Mouse (Mus musculus) stomach, postnatal 0 days (tissue): ENCODE data around the gene Srd5a1. TPM values are rescaled to one million over a fixed set of nuclear protein-coding genes. Genes with fewer than 3 reads are reported as not detected.

Source experiments
- ATAC-seq: fragments of 200-750 bp; cut with Nextera tagmentation; 2 replicates; pipeline ENCODE4 v1.8.0; 2017; ENCODE audit not compliant: low FRiP score, low TSS enrichment
- DNase-seq: peaks from one replicate; pipeline ENCODE4 v3.0.0-alpha.2; 2016; ENCODE audit warnings: low spot score
- H3K27ac ChIP-seq: fragments of 300-500 bp; sonication (generic); replicated peaks from 2 replicates; pipeline ENCODE4 v1.5.1; 2014; ENCODE audit warnings: mild to moderate bottlenecking, control low read depth
- H3K27me3 ChIP-seq: fragments of 300-500 bp; sonication (generic); 2 replicates; pipeline ENCODE4 v1.6.1; 2014; ENCODE audit warnings: low read length; ENCODE audit not compliant: control insufficient read depth, insufficient read depth
- H3K36me3 ChIP-seq: fragments of 300-500 bp; sonication (generic); 2 replicates; pipeline ENCODE4 v1.6.1; 2014; ENCODE audit warnings: low read length, mixed read lengths; ENCODE audit not compliant: control insufficient read depth, insufficient read depth
- H3K4me1 ChIP-seq: fragments of 300-500 bp; sonication (generic); replicated peaks from 2 replicates; pipeline ENCODE4 v1.6.1; 2014; ENCODE audit warnings: antibody characterized with exemption; ENCODE audit not compliant: control insufficient read depth, insufficient read depth
- H3K4me2 ChIP-seq: fragments of 300-500 bp; sonication (generic); replicated peaks from 2 replicates; pipeline ENCODE4 v1.6.1; 2014; ENCODE audit warnings: low read depth, mild to moderate bottlenecking, control low read depth, moderate library complexity
- H3K4me3 ChIP-seq: fragments of 300-500 bp; sonication (generic); 2 replicates; pipeline ENCODE4 v1.5.1; 2014; ENCODE audit warnings: low read depth, low read length, control low read depth
- H3K9ac ChIP-seq: fragments of 300-500 bp; sonication (generic); 2 replicates; pipeline ENCODE4 v1.6.1; 2014; ENCODE audit warnings: mild to moderate bottlenecking, low read length, control low read depth, mixed read lengths
- H3K9me3 ChIP-seq: fragments of 300-500 bp; sonication (generic); 2 replicates; pipeline ENCODE4 v1.6.1; 2016; ENCODE audit warnings: low read length; ENCODE audit not compliant: control insufficient read depth
- CTCF ChIP-seq: IDR thresholded peaks from 2 replicates; pipeline ENCODE4 v1.5.1; 2016; ENCODE audit warnings: antibody characterized with exemption, low read depth, mild to moderate bottlenecking, moderate library complexity
- EP300 ChIP-seq: optimal IDR thresholded peaks from 2 replicates; pipeline ENCODE3; 2016; ENCODE audit warnings: antibody characterized with exemption
- WGBS: fragments of 180-500 bp; shearing (Covaris S2); extraction: QIAGEN DNeasy Blood & Tissue Kit; methylation state at CpG from one replicate; pipeline ENCODE4 v1.1.7; 2014; 5-methylcytosine and 5-hydroxymethylcytosine counted together
- polyA plus RNA-seq: library from polyadenylated mRNA; unstranded; fragments of >200 nt; fragmentation: Nextera tagmentation; extraction: Ambion mirVana; gene quantifications from 2 replicates; pipeline ENCODE4 v1.2.1, GENCODE M21; 2015

Srd5a1 gene
- polyA plus RNA-seq = 27.8 and 29.4 TPM in 2 replicates

DNA sequence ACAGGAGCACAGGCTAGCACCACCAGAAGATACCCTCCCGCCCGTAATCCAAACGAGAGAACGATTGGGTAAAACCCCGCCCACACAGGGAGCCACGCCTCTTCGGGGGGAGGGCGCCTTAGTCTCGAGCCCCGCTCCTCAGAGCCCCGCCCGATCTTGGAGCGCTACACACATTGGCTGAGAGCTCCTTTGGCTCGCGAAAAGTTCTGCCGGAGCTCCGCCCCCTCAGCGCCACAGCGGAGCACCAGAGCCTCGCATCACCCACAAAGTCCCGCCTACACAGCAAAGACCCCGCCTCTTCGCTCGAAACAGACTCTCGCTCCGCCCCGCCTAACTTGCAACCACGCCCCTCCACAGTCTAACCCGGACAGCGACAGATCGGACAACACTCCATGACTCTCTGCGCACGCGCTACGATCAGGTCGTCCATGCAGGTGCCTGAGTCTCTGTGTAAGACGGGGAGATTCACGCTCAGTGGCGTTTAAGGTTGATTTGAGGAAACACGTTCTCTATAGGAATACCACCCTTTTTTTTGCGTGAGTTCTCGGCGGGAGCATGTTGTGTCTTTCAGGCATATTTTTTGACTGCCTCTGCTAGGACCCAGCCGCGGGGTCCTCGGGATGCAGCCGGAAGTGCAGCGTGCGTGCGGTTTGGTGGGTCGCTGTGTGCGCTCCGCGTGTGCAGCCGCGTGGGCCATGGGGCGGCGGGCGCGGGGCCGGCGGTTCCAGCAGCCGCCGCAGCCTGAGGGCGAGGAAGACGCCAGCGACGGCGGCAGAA is at the start of gene Srd5a1:
Gene Srd5a1 (minus strand): TSS at position 45 of the 777 bp plus-strand sequence.
- H3K27ac ChIP-seq = peak within 1 kb of the TSS; percentile 61; the same call in 1 of the 2 replicates
- H3K4me1 ChIP-seq = 0 out of 2 replicates have a peak, but pooled peaks cover 2% of the 10 kb centered on the region
- ATAC-seq (peak; percentile 100), DNase-seq (peak; percentile 100)
- peak within 1 kb of the TSS; percentile 71 for H3K4me2 ChIP-seq
- H3K9me3 ChIP-seq = no peaks in the 10 kb centered on the region
- H3K27me3 ChIP-seq = no peaks in the 10 kb centered on the region
- peak within 1 kb of the TSS; percentile 88 for H3K9ac ChIP-seq
- TF ChIP-seq CTCF = 0 out of 2 replicates have a peak, but pooled peaks have one; percentile 1
- peak; percentile 92 for TF ChIP-seq EP300
- H3K4me3 ChIP-seq = peak within 1 kb of the TSS; percentile 97
- H3K36me3 ChIP-seq = peaks cover 4% of the 10 kb centered on the region; the same call in 1 of the 2 replicates
- under 1% methylated on average over 69 of the region's 69 CpGs for WGBS

DNA sequence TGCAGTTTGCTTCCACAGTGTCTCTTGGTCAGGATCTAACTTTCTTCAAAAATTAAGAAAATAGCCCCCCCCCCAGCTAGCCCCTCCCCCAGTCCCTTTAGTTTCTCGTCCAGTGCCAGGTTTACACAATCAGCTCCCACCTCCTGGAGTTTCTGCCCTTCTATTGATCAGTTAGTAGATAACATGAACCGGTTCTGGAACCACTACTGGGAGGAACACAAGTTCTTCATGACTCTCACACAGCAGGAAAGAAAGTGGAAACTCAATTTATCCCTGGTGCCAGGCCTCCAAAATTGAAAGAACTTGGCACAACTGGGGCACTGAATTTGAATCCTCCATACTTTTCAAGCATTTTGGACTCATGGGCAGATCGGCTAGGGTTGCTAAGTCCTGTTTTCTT is 43.3 kb upstream of the Srd5a1 start:
- H3K4me1 ChIP-seq = no peaks in the 10 kb centered on the region
- no peak overlapping the region for H3K9ac ChIP-seq
- no peaks in the 10 kb centered on the region for H3K9me3 ChIP-seq
- ATAC-seq = no peak
- DNase-seq = no peak
- H3K4me3 ChIP-seq = no peak overlapping the region
- no peaks in the 10 kb centered on the region for H3K36me3 ChIP-seq
- no peaks in the 10 kb centered on the region for H3K27me3 ChIP-seq
- no peak overlapping the region for H3K4me2 ChIP-seq
- WGBS = 48% methylated on average over 3 of the region's 3 CpGs
- H3K27ac ChIP-seq = no peak overlapping the region
- no peak for TF ChIP-seq EP300

DNA sequence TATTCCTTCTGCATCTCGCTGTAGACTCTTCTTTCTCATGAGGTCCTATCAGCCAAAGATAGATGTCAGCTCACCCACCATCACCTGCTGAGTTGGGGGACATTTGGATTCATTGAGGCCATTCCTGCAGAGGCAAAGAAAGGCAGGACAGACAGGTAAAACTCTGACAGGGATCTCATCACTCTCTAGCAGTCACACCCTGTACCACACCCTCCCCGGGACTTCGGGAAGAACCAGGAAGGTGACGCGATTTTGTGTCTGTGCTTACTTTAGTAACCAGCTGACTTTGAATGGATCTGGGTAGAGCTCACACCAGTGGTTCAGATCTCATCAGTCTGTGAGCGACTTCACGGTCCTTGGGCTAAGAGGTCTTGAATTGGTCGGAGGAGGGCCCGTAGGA is 35.2 kb upstream of the Srd5a1 start:
- H3K4me1 ChIP-seq = no peaks in the 10 kb centered on the region
- no peaks in the 10 kb centered on the region for H3K9me3 ChIP-seq
- no peaks in the 10 kb centered on the region for H3K27me3 ChIP-seq
- no peaks in the 10 kb centered on the region for H3K36me3 ChIP-seq
- no peak overlapping the region for H3K9ac ChIP-seq
- no peak overlapping the region for H3K4me3 ChIP-seq
- no peak for TF ChIP-seq EP300
- no peak for TF ChIP-seq CTCF
- WGBS = 66% methylated on average over 9 of the region's 9 CpGs
- ATAC-seq (no peak), DNase-seq (no peak)
- H3K4me2 ChIP-seq = no peak overlapping the region
- H3K27ac ChIP-seq = no peak overlapping the region

DNA sequence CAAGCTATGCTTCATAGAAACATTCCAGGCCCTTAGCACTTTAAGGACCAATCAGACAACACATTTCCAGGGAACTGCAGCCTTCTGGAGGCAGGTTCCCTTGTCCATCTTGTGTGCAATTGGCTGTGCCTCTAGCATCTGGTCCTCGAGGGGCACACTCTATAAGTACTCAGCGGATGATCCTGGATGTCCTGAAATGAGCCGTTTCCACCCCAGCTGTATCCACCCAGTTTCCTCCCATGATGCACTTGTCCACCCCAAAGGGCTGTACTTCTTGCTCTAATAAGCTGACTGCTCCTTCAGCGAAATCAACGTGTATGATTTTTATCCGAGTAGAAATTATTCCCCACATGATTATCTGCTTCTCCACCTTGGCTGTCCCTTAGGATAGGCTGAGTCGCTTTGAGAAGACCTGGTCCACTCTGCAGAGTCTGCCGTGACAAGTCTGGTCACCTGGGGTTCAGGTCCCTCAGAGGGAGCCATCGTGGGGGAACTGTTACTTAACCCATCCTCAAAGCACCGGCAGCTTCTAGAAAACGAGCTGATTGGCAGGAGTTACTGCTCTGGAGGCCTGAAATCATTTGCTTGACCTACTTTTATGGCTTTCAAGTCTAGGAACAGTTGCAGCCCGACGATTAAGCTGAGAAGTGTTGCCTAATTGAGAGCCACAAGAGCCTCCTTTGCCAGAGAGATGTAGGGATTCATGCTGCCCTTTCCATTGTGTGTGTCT is 34.6 kb upstream of the Srd5a1 start:
- no peaks in the 10 kb centered on the region for H3K9me3 ChIP-seq
- no peaks in the 10 kb centered on the region for H3K36me3 ChIP-seq
- DNase-seq = no peak
- no peaks in the 10 kb centered on the region for H3K27me3 ChIP-seq
- 73% methylated on average over 13 of the region's 13 CpGs for WGBS
- no peak overlapping the region for H3K4me3 ChIP-seq
- TF ChIP-seq CTCF = no peak
- H3K4me1 ChIP-seq = no peaks in the 10 kb centered on the region
- no peak overlapping the region for H3K4me2 ChIP-seq
- H3K27ac ChIP-seq = no peak overlapping the region
- ATAC-seq = no peak
- no peak overlapping the region for H3K9ac ChIP-seq

DNA sequence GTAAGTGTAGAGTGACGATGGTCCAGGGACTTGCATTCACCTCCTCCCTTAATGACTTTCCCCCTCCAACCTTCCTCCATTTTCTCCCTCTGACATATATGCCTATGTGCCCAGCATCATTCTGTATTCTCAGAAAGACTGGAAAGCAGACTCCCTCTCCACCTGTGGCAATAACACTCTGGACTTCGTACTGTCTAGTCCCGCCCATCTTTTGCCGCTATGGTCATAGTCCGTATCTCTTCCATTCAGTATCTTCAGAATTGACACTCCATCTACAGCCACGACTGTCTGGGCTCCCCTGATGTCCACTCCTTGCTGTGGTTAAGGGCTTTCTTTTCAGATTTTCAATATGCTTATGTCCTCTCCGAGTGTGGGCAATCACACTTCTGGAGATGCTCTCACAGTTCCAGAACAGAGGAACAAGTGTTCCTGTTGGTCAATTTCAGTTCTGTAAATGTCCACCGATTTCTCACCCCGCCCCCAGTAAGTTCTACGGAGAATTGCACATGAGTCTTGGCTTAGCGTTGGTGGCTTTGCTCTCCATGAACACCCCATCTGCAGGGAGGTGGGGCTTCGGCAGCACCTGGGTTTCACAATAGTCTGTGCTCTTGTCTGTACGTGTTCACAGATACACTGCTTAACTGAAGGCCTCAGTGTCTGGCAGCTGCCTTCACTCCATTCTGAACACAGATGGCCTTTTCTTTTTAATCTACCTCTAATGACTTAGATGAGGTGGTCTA is 33.4 kb upstream of the Srd5a1 start:
- Histone ChIP-seq H3K9me3 (no peaks in the 10 kb centered on the region), H3K27ac (no peak overlapping the region), H3K27me3 (no peaks in the 10 kb centered on the region), H3K4me3 (no peak overlapping the region), H3K4me2 (no peak overlapping the region), H3K36me3 (no peaks in the 10 kb centered on the region), H3K9ac (no peak overlapping the region), H3K4me1 (no peaks in the 10 kb centered on the region)
- no peak for ATAC-seq
- no peak for DNase-seq
- no peak for TF ChIP-seq EP300
- no peak for TF ChIP-seq CTCF
- WGBS = 76% methylated on average over 13 of the region's 13 CpGs
